Mouse (Mus musculus): ENCODE measurements around the gene Gna13.
"Not testable (repeated sequence)": the region's sequence is repeated elsewhere in the genome, so short reads cannot be mapped to it uniquely, and the experiment has no call there.

The Gna13 gene

DNA sequence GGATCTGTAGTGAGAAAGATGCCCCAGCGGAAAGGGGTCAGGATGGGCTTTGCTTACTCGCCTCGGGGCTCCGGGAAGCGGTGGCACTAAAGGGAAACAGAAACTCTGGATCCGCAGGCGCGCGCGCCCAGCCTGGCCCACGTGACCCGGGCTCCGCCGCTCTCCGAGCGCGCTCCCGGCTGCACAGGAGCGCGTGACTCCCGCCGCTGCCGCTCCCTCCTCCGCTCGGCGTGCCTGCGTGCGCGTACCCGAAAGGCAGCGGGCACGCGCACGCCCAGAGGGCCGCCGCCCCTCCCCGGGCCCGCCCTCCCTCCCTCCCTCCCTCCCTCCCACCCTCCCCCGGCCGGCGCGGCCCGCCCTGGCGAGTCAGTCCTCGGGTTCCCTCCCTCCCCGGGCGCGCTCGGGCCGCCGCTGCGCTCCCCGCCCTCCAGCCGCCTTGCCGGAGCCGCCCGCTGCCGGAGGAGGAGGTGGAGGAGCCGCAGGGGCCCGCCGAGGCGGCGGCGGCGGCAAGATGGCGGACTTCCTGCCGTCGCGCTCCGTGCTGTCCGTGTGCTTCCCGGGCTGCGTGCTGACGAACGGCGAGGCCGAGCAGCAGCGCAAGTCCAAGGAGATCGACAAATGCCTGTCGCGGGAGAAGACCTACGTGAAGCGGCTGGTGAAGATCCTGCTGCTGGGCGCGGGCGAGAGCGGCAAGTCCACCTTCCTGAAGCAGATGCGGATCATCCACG is at the start of gene Gna13:
TSS of gene Gna13 (plus strand) at position 369 of the 728 bp plus-strand sequence.
- DNase-seq, result peak; percentile 90

DNA sequence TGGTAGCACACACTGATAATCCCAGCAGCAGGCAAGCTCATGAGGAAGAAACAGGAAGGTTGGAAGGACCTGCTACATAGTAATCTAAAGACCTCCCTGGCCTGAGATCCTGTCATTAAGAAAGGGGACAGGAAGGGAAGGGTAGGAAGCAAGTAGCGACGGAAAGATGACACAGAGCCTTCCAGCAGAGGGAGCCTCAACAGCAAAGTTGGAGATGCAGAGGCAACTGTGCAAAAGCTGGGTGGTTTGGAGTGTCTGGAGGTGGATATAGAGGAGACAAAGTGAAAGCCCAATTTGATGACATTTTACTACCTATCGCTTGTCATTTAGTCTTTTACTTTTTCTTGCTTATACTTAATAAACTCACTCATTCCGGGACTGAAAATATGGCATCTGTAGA is 45.7 kb upstream of the Gna13 start:
- no peak for DNase-seq

DNA sequence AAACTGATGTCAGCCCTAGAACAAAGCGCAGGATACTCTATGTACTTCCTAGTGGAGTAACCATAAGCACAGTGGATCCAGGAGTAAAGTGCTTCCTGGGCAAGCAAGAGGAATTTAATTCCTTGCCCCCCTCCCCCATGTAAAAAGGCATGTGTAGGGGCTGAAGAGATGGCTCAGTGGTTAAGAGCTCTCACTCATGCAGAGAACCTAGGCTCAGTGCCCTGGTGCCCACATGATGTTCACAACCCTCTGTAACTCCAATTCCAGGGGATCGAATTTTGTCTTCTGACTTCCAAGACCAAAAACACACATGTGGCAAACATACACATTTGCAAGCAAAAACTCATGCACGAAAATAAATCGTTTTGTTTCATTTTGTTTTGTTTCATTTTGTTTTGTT is 43.2 kb upstream of the Gna13 start:
- no peak for DNase-seq

DNA sequence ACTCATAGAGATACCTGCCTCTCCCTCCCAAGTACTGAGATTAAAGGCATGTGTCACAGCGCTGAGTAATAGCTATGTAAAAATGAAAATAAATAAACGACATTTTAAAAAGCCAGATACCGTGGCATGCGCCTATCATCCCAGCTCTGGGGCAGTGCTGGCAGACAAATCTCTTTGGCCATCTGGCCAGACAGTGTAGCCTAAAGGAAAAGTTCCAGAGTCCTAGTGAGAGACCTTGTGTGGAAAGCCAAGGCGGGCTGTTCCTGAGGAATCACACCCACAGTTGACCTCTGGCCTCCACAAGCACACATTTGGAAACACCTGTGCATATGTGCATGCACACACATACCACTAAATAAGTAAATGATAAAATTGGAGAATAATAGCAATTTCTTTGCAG is 42.7 kb upstream of the Gna13 start:
- DNase-seq, result peak; percentile 67

DNA sequence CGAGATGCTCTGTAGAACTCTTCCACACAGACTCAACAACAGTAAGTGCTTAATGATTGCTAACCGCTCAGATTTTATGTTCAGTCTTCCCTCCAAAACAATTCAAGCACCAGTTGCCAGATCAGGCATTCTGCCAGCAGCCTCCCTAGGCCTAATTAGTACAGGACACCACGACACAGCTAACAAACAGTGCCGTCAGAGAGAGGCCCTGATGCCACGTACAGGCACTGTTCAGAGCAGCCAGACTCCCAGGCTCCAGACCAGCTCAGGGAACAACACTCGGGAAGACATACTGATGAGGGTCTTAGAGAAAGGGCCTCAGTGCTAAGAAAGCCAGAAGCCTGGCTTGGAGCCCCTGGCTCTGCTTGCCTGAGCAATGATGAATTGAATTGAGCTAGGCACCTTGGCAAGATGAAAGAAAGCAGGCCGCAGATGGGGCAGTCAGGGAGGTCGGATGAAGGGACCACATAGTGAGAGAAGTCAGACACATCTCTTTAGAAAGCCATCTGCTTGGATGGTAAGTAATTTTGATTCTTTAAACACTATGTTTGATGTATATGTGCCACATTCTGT is 42.2 kb upstream of the Gna13 start:
- DNase-seq, result peak; percentile 80

DNA sequence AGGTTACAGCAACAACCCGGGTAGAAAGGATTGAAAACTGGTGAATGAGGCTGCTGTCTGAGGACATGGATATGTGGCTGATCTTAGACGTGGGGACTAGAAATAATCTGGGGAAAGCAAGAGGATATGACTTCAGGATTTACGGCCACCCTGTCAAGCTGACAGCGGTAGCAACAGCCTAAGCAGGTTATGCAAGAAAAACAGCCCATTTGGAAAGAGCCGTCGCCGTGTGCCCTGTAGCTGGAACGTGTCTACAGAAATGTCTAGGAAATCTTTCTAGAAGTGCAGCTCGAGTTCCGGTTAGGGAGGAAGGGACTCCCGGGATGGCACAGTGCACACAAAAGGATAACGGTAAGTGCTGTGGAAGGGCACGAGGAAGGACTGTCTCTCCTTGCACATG is 36.4 kb upstream of the Gna13 start:
- DNase-seq, result no peak

DNA sequence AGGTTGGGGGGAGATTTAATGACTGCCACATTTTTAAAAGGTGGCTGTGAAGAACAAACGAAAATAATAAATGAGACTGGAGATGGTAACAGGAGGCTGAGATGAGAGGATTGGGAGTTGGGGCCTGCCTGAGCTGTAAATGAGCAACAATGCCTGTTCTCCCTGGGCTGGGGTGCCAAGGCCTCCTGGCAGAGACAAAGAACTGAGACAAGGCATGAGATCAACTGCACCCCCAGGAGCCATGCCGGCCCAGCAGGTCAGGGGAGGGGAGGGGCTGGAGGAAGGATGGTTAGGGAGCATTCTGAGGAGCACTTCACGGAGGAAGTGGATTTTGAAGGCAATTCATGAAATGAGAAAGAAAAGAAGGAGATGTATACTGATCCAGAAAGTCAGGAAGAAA is 35.2 kb upstream of the Gna13 start:
- no peak for DNase-seq

DNA sequence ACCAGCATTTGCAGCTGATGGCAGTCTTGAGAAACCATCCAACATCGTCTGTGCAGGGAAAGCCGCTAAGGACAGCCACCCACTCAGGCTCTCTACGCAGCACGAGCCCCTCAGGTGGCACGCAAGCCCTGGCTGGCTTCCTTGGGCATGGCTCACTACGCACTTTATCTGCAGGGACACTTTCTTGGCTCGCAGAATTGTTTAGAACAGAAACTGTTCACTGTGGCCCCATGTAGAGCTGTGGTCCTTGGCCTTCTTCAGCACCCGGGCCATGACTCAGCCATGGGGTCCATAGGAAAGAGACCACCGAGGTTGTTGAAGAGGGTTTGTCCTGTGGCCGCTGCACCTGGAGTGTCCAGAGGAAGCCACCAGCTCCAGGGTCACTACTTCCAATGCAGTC is 34.7 kb upstream of the Gna13 start:
- DNase-seq, result no peak

DNA sequence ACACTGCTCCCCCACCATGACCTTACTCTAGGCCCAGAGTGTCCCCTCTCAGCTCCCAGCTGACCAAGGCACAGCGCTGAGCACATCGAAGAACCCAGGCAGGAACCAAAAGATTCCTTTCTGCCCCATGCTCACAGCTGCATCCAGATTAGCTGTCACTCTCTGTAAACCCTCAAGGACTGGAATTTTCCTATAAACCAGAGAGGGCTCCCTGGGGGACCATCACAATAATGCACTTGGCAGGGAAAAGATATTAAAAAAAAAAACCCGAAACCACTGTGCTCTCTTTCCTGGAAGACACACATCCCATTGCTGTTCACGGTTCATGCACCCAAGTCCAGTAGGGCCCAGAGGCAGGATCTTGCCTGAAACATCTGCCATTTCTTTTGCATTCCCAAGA is 33.3 kb upstream of the Gna13 start:
- no peak for DNase-seq

DNA sequence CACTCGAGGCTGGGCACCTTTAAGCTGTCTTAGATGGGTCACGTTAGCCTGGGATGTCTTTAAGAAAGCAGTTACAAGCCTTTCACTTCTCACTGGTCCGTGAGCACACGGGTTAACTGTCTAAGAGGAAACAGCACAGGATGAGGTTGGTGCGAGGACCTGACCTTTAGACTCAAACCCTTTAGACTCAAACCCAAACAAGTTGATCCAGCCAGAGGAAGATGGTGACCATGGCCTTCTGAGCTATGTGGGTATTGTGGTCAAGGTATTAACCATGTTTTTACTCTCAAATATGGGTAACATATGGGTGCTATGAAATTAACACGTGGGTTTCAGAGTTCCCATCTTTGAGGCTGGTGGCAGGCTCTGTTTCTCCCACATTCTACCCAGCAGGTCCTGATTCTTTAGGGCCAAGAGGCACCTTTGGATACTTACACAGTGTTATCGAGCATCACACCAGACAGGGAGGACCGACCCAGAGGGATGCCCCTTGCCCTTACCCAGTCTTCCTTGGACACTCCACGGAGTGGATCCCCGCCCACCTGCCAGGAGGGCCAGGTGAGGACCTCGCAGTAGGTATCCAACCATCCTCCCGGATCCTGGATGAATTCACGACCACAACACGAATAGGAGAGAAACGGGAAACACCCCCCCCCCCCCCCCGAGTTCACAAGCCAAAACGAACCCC is 31.8 kb upstream of the Gna13 start:
- DNase-seq, result no peak

DNA sequence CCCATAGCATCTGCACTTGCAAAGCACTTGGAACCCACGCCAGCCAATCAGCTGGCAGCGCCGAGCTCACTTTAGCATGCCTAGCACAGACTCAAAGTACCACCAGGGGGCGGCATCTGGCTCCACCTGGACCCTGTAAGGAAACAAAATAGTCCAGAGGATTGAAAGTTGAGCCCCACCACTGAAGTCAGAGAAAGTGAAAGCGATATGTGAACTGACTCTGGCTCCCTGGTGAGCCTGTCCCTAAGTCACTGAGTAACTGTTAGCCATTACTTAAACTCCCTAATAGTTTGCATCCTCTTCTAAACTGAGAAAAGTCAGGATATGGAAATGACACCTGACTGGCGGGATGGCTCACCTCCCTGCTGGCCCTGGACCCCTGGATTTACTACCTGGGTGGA is 31.2 kb upstream of the Gna13 start:
- DNase-seq, result peak; percentile 89

DNA sequence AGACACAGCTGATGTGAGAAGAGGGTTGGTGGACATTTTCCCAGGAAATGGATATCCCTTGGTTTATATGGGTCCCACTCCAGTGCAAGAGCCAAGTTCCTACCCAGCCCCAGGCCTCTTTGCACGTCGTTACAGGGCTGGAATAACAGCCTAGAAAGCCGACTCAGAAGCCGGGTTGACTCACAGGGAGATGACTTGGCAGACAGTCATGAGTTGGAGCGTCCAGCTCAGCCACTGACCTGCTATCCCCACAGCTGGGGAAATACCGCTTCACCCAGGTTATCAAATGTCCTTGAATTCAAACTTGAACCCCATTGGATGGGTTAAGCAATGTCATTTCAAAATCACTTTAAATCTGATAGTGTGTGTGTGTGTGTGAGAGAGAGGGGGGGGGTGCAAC is 29.9 kb upstream of the Gna13 start:
- no peak for DNase-seq

DNA sequence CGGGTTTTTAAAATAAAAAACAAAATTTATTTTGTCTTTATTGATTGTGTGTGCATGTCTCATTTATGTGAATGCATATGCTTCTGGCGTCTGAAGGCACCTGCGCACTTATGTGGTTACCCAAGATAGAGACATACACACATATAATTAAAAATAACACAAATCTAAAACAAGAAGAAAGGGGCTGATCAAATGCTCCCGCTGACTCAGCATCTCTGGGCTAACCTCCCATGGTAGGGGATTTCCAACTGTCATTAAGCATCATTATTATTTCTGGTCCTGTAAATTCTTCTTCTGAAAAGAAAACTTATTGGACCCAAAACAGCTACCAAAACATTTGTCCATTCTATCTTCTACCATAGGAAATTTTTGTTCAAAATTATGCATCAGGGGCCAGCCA is 27.9 kb upstream of the Gna13 start:
- no peak for DNase-seq

DNA sequence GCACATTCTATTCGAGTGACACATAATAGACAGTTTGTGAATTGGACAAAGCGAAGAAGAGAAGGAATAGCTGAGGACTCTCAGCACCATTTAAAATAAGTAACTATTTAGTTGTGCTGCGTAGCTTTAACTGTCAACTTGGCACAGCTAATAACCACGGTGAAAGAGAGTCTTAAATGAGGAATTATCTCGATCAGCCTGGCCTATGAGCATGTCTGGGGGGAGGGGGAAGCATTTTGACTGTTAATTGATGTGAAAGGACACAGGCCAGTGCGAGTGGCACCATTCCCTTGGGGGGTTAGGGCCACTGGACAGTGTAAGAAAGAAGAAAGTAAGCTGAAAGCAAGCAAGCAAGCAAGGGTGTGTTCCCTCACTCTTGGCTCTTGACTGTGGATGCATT is 26.7 kb upstream of the Gna13 start:
- DNase-seq, result no peak

DNA sequence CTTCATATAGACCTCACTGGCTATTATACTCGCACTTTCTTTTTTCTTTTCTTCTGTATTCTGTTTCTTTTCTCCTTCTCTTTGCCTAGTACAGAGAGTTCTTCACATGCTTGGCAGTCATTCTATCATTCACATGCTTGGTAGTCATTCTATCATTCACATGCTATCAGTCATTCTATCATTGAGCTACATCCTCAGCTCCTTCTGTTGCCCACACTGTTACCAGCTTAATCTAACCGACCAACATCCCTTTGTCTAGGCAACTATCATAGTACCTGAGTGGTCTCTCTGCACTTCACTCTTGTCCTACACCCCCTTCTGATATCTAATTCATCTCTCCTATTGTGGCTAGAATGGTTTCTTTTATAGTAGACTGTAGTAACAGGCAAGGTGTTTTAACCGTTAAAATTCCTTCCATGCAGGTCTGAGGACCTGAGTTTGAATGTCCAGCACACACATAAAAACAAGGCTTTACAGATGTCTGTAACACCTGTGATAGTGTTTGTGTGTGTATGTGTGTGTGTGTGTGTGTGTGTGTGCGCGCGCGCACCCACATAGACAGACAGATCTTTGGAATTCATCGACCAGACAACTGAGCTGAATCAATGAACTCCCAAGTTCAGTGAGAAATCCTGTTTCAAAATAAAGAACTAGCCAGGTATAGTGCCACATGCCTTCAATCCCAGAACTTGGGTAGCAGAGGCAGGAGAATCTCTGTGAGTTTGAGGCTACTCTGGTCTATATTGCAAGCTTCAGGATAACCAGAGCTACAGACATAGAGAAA is 23.3 kb upstream of the Gna13 start:
- no peak for DNase-seq

DNA sequence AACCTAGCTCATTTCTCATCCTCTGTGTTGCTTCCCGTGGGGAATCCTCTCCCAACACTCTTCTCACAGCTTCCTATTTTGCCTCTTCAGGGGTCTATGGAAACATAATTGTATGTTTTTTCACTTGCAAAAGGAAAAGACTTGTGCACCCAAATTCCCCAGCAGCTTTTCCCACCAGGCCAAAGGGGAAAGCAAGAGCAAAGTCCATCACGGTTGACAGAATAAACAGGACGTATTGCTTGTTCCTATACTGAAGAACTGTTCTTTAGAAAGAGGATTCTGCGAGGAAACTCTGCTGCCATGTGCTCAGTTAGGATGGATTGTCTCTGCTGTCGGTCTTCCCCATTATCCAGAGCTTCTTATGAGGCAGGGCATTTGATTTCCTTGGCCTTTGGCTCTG is 22.1 kb upstream of the Gna13 start:
- no peak for DNase-seq

DNA sequence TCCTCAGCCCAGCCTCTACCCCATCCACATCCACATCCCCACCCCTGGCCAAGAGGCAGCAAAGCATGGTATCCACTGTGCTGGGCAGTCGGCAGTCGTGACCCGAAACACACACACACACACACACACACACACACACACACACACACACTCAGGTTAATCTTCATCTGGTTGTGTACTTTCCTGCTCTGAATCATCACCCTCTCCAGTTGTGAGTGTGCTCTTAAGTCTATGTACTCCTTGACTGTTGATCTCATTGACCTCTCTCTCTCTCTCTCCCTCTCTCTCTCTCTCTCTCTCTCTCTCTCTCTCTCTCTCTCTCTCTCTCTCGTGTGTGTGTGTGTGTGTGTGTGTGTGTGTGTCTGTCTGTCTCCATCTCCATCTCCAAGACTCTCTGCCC is 20.0 kb upstream of the Gna13 start:
- not testable (repeated sequence) for DNase-seq

DNA sequence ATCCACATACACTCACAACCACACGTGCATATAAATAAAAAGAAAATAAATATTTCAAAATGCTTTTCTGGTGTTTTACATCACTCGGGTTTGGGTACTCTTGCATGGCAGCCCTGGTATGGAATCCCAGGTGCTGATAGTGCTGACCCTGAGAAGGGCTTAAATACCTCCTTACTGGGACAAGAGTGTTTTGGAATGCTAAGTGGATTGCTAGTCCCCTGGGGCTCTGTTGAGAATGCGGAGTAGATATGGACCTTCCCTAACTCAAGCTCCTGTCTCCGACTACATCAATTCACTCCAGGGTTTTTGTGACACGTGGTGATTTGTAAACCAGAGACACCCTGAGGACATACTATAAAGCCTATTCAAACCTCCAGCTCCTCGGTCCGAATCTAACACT is 19.1 kb upstream of the Gna13 start:
- no peak for DNase-seq

DNA sequence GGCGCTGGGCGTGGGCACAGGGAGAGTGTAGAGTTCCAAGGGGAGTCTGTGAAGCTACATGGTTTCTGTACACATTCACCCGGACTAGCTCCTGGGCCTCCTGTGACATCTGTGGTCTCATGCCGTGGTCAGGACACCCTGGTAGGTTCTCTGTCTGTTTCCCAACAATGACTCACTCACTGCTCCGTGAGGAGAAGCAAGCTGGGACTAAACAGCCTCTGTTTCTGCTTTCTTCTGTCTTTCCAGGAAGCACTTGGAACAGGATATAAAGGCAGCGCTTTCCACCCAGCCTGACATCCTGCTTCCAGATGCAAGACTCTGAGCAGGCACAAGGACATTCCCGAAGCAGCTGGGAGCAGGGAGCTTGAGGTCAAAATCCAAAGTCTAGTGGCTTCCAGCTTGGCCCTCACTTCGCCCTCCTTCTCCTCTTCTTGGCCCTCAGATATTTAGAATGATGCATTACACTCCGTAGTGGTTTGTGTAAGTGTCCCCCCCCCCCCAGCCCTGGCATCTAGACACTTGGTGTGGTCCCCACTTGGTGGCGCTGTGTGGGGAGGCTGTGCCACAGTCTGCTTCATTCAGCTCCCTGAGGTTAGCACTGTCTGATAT is 18.5 kb upstream of the Gna13 start:
- DNase-seq, result no peak

DNA sequence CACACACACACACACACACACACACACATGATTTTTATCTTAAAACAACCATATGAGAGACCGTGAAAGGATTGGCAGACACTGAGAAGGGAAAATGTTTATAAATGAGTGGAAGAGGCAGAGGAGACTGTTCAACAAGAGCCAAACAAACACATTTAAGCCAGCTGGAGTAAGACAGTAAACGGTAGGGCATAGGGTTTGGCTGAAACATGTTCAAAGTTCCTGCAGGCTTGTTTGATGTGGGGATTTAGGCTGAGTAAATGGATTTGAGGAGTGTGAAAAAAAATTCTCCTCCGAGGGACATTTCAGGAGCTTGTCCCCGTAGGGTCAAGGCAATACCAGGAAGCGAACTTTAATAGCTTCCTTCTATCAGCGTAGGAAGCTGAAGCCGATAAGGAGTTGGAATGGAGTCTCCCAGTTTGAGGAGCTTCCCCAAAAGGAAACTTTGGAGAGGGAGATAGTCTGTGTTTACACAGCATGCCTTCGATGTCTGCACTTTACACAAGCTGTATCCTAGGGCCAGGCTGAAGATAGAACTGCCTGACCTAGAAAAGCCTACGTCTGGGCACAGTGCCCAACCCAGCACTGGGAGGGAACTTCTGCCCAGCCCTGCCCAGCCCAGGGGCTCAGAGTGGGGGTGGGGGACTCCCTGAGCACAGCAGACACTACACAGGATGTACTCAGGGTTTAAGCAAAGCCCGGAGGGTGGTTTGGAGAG is 15.2 kb upstream of the Gna13 start:
- peak; percentile 88 for DNase-seq

DNA sequence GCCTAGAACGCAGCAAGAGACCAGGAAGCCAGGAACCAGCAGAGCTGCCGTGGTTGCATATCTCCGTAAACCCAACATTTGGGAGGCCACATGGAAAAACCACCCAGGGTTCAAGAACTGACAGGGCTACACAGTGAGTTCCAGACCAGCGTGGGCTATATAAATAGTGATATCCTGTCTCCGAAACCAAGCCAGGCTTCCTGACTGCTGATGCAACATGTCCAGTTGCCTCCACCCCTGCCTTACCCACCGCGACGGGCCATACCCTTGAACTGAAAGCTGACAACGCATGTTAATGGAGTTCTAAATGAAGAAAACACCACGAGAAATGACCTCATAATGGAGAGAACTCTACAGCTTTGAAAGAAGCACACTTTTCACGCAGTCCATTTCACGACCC is 14.2 kb upstream of the Gna13 start:
- DNase-seq, result no peak

DNA sequence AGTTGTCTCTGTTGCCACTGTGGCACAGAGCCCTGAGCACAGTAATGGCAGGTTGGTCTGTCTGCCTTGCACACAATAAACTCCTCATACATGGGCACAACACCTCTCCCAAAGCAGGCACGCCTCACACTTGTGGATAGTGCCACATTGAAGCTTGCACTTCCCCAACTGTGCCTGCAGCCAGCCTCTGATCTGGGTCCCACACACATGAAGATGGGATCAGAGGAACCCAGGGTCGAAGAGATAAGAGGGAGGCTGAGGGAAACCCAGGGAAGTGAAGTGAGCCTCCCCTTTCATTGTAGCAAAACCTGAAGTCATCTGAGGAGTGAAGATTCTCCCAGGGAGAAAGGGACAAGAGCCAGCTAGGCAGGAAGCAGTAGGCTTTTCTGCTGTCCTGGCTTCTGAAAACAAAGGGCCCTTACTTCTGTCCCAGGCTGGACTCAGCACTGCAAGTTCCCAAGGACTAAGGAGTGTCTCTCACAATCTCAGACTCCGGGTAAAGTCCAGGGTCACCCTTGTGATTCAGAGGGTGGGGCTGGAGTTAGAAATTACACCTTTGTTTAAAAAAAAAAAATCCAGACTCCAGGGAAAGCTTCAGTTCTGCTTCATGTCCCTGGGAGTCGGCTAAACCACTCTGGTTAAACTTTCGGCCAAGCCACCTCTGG is 12.8 kb upstream of the Gna13 start:
- DNase-seq, result no peak

All from cerebellum, adult 8-10 months (tissue).